Mouse (Mus musculus) liver, embryonic 14.5 days (tissue): ENCODE results near the gene Ccdc28a.

Source experiments
- CTCF ChIP-seq: IDR thresholded peaks from 2 replicates; pipeline ENCODE4 v1.5.1; 2016; ENCODE audit warnings: antibody characterized with exemption, low read depth, control low read depth
- EP300 ChIP-seq: IDR thresholded peaks from 2 replicates; pipeline ENCODE4 v1.6.1; 2016; ENCODE audit warnings: antibody characterized with exemption, low read depth

- no peak for TF ChIP-seq CTCF
- TF ChIP-seq EP300: no peak
Measured at GRCm38 (mm10) chr10:18189498-18189897, 45.3 kb downstream of the Ccdc28a start.
